Mouse (Mus musculus): ENCODE results near the gene Ly6g6d.
"Not testable (repeated sequence)": the region's sequence is repeated elsewhere in the genome, so short reads cannot be mapped to it uniquely, and the experiment has no call there.

Gene Ly6g6d

DNA sequence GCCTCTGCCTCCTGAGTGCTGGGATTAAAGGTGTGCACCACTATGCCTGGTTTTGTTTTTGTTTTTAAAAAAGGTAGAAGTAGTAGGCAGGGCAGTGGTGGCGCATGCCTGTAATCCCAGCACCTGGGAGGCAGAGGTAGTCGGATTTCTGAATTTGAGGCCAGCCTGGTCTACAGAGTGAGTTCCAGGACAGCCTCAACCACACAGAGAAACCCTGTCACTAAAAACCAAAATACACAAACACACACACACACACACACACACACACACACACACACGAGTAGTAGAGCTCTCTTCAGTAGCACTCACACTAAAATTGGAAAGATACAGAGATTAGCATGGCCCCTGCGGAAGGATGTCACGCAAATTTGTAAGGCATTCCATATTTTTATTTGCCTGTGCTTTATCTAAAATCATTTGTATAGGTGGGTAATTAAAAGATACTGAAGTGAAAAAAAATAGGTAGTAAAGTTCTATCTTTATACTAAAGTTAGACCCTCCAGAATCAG, 28.9 kb downstream of the Ly6g6d start:
- no peak for DNase-seq (ENCODE audit: extremely low read depth, low read depth, low spot score)

DNA sequence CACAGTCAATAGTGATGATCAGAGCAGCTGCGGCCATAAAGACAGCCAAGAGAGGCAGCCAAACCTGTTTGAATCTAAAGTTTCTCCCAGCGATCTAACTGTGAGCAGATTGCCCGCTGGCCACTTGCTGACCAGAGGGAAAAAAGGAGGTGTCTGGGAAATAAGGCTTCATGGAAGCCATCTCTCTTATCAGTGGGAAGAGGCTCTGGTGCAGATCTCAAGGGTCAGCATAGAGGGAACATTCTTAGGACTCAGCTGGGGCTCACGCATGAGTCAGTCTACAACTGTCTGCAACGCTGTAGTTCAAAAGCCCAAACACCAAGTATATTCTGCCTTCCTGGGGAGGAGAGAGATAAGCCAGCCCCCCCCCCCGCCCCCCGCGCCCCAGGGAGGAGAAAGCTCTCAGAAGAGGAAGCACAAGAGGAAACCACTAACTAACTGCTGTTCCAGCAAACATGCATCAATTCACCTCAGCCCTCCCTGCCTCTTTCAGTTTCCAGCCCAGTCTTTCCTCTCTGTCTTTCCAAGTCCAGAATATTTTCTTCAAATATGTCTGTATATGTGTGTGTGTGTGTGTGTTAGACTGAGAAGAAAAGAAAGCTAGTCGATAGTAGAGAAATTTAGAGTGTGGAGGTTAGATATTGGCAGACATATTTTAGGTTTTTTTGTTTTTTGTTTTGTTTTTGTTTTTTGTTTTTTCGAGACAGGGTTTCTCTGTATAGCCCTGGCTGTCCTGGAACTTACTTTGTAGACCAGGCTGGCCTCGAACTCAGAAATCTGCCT, 29.5 kb downstream of the Ly6g6d start:
- no peak for DNase-seq (ENCODE audit: extremely low read depth, low read depth, low spot score)

DNA sequence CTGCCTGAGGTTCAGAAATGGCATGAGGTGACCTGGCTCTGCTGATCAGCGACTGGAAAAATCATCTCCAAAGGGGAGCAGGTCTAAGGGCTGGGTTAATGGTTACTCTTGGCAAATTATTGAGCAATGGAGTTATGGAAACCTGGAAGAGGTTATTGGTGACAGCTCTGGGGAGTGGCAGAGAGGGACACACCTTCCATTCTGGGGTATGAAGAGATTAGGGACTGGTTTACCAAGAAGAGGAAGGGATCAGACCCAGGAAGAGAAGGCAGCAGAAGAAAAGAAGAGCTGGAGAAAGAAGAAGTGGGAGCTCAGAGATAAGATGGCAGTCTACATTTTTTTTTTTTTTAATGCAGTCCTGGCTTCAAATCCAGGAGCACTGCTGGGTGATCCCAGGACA, 30.2 kb downstream of the Ly6g6d start:
- DNase-seq (ENCODE audit: extremely low read depth, low read depth, low spot score) = no peak

DNA sequence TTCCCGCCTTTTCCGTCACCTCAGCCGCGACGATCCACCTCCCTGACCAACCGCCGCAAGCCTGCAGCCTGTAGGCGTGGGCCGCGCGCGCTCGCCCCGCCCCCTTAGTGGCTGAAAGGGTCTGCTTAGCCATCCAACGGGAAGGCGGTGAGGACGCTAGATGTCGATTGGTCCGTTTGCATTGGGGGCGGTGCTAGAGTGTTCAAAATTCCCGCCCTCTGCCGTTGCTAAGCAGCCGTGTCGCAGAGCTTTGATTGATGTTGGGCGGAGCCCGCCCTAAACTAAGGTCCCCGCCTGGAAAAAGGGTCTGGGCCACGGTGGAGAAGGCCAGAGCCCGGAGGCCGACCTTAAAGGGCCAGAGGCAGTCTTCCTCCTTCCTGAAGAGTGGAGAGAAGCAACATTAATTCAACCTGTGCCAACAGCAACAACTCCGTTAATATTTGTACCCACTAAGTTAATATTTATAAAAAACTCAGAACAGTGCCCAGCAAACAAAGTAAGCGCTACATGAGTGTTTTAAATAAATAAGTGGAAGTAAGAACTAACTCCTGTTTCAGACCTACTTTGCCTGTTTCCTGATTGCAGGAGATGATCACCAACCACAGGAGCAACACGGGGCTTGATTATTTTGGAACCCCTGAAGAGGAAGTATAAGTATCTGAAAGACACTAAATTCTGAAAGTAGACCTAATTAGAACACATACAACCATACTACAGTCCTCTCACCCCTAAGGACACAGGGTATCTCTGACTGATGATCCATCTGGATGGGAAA, 31.0 kb downstream of the Ly6g6d start, which contains the start of gene Msh5:
TSS of gene Msh5 (minus strand) at position 65 of the 775 bp plus-strand sequence.
- peak; percentile 69 for DNase-seq (ENCODE audit: extremely low read depth, low read depth, low spot score)

DNA sequence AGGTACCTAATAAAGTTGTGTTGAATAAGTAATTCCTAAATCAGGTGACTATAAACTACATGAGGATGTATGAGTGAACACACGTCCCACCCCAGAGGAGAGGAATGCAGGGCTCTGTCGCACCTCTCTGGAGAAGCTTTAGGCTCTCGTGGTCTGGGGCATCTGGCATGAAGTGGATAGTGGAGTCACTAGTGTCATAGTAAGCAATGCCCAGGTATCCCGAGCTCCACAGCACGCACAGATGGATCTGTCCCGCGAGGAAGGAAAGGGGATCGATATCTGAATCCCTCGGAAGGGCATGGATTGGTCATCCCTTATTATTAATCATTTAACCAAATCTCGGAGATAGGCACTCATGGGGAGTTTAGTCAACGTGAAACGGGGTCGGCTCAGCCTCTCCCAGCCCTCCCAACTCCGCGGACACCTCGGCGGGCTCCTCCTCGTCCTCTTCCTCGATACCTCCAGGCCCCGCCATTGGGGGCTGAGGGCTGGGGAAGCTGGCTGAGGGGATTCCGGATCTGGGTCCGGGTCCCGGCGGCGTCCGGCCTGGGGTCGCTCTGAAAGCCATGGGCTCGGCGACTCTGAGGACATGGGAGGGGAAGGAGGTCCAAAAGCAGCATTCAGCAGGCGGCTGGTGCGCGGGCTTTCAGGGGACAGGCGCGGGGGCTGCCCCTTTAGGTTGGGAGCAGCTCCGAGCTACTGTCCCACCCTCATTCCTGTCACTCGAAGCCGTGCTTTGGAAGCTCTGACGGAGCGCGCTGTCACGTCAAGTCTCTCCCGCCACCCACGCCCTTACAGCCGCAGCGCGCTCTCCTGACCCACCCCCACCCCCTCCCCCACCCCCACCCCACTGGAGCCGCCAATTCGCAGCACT, 31.8 kb downstream of the Ly6g6d start:
- no peak for DNase-seq (ENCODE audit: extremely low read depth, low read depth, low spot score)

DNA sequence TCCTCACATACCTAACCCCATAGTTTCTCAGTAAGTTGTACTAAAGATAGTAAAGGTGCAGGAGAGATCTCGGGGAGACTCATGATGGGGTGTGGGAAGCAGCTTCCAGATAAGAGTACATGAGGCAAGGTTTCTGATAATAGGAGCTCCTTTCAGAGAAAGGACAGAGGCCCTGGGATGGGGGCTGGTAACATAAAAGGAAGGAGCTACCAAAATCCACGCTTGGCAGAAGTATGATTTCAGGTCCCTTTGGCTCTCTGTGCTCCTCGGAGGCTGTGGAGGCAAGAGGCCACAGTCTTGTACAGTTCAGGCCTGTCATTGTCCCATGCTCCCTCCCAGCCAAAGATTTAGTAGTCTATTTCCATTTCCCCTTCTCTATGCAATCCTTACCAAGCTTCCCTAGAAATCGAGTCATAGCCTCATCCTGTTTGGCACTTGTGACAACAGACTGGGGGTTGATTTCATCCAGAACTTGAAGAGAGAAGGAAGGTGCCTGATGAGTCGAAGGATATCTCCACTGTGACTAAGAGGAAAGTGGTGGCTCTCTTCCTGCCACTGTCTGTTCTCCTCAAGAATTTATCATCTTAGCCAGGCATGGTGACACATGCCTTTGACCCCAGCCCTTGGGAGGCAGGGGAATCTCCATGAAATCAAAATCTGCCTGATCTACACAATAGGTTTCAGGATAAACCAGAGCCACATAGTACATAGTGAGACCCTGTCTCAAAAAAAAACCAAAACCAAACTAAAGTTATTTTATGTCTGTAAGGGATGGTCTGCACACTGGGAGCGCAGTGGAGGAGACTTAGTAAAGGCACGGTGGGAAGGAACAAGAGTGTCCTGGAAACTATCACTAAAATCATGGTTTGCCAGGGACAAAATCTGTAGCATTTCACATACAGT, 32.7 kb downstream of the Ly6g6d start:
- DNase-seq (ENCODE audit: extremely low read depth, low read depth, low spot score) = no peak

DNA sequence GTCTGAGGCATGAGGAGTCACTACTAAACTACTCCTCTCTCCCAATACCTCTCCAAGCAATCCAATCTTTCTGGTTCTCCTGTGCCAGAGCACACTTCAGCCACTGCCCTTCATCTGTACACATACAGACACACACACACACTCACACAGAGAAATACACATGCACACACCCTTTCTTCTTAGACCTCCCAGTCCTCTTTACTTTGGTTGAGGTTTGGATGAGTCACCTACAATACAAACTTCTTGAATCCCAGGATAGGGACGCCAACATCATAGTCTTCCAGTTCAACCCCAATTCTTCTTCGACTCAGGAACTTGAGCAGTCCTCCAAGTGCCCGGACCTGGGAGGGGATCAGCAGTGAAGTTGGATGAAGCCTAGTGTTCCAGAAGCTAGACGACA, 34.1 kb downstream of the Ly6g6d start:
- DNase-seq (ENCODE audit: extremely low read depth, low read depth, low spot score) = no peak

DNA sequence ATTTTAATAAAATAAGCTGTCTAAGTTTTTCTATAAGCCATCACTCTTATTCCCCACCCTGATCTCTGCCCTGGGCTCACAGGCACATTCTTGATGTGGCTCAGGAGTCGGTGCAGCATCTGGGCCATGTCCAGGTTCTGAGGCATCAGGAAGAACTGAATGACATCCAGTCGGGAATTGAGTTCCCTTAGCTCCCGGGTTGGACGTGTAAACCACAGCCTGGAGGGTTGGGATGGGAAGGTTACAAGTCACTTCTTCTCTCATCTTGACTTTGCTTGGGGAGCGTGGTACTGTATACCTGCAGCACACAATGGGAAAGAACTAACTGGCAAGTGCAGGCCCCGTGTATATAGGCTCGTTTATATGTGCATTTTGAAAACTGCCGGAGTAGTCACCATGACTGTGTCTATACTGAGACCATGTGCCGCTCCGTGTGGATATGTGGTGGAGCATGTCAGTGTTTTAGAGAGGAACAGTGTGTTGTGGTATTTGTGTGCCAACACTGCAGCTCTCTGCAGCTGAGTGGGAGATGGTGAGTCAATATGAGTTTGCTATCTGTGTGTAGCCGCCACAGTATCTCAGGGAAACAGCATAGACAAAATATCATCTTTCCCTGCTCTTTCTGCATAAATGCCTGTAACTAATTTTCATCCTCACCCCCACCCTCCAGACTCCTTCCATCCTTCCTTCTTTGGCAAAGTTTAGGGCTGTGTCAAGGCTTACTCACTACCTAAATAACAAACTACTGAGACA, 38.6 kb downstream of the Ly6g6d start:
- DNase-seq (ENCODE audit: extremely low read depth, low read depth, low spot score) = no peak

DNA sequence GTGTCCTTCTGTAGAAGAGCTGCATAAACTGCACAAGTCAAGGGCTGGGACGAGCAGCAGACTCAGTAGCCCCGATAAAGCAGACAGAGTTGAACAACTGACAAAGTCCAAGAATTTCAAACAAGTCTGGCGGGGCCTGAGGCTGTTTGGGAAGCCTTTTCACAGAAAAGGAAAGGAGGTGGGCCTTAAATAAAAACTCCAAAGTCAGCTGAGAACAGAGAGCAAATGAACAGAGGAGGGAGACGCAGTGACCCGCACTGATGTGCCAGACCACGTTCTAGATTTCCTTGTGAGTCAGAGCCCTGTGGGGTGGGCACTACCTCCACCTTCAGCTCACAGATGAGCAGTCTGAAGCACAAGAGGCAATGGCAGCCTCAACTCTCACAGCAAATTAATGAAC, 43.0 kb downstream of the Ly6g6d start:
- no peak for DNase-seq (ENCODE audit: extremely low read depth, low read depth, low spot score)

DNA sequence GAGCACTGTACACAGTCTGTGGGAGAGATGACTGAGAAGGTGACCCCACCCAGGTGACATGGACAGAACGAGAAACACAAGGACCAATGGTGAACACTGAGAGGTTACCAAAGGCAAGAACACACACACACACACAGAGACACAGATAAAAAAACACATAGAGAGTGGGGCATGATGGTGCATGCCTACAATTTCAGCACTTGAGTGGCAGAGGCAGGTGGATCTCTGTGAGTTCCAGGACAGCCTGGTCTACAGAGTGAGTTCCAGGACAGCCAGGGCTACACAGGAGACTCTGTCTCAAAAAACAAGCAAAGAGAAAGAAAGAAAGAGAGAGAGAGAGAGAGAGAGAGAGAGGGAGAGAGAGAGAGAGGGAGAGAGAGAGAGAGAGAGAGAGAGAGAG, 44.2 kb downstream of the Ly6g6d start:
- not testable (repeated sequence) for DNase-seq (ENCODE audit: extremely low read depth, low read depth, low spot score)

DNA sequence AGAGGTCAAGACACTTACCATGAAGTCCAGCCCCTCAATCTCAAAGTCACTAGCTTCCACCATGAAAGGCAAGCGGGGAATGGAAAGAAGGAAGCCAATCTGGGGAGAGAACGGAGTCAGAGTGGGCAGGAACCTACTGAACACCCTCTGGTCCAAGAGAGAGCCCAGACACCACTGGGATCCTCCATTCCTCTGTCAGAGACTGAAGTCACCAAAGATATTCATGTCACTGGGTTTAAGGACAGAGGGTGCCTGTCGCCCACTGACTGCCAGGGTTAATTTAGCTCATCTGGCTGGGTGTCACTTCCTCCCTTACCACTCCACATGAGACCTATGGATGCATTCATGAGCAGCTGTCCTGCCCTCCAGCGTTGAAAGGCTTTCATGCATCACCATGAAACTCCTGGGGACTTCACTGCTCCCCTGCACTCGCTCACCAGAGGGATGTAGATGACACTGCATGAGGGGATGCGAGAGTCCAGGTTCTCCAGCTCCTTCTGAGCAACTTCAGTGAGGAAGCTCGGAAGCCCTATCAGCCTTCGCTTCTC, 45.5 kb downstream of the Ly6g6d start:
- DNase-seq (ENCODE audit: extremely low read depth, low read depth, low spot score) = no peak

DNA sequence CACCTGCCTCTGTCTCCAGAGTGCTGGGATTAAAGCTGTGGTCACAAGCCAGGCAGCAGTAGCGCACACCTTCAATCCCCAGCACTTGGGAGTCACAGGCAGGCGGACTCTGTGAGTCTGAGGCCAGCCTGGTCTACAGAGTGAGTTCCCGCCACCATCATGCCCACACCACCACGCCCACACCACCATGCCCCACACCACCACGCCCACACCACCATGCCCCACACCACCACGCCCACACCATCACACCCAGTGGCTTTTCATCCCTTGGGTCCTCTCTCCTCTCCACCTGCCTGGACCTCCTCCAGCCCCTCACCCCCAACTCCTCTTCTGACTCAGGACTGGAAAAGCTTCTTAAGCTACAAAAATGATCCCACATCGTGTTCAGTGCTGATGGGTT, 46.0 kb downstream of the Ly6g6d start:
- DNase-seq (ENCODE audit: extremely low read depth, low read depth, low spot score) = no peak

DNA sequence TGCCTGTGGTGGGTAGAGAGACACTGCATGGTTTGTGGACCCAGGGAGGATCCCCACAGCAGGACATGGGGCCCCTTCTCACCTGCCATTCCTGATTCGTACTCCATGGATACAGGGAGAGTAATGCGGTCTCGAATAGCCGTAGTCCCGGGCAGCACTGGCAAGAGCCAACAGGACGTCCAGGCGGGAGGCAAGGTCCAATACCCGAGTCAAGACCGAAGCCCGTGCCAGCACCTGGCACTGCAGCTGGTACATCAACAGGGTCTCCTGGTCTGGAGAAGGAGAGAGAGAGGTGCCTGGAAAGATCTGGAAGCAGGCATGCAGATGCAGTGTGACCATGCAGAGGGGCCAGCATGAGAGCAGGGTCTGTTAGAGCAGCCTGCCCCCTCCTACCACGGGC, 46.6 kb downstream of the Ly6g6d start:
- DNase-seq (ENCODE audit: extremely low read depth, low read depth, low spot score) = no peak

DNA sequence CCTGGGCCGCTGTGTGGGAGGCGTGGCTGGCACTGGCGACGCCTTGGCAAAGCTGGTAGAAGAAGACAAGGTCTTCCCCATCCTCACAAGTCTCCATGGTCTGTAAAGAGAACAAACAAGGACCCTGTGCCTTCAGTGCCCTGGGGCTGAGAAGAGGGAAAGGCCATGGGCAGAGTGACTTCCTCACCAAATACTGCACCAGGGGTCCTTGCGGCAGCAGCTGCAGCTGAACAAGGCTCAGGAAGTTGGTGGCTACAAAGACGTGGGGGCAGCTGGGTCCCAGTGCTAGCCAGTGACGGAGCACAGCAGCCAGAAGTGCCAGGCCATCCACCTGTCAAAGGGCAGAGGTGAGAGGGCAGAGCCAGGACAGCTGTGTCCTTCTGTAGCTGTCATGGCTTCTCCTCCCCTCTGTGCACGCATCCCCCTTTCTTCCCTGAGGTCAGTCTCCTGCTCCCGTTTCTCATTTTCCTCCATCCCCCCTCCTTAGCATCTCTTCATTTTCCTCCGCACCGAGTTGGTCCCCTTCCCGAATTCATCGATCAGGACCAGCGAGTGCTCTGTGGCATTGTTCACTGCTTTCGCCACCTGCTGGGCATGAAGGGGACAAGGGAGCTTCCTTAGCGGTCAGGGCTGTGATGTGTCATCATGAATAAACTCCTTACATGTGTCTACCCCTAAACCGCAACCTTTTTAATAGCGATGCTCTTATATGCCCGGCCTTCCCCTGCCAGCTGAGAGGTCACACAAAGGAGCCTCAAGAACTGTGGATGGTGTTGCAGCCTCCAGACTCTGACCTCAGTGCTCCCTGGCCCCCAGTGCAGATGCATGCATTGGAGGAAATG, 48.0 kb downstream of the Ly6g6d start:
- no peak for DNase-seq (ENCODE audit: extremely low read depth, low read depth, low spot score)

DNA sequence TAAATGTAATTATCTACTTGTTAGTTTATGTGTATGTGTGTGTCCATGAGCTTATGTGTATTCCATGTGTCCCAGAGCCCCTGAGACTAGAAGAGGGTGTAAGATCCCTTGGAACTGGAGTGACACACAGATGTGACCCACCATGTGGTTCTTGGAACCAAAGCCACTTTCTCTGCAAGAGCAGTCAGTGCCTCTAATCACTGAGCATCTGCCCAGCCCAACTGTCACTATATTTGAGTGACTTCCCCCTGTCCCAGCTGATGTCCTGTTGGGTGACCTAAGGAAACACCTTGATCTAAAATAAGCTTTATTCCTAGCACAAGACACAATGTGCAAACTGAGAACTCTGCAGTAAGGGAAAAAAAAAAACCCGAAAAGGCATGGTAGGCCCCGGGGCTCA, 49.5 kb downstream of the Ly6g6d start:
- no peak for DNase-seq (ENCODE audit: extremely low read depth, low read depth, low spot score)

DNA sequence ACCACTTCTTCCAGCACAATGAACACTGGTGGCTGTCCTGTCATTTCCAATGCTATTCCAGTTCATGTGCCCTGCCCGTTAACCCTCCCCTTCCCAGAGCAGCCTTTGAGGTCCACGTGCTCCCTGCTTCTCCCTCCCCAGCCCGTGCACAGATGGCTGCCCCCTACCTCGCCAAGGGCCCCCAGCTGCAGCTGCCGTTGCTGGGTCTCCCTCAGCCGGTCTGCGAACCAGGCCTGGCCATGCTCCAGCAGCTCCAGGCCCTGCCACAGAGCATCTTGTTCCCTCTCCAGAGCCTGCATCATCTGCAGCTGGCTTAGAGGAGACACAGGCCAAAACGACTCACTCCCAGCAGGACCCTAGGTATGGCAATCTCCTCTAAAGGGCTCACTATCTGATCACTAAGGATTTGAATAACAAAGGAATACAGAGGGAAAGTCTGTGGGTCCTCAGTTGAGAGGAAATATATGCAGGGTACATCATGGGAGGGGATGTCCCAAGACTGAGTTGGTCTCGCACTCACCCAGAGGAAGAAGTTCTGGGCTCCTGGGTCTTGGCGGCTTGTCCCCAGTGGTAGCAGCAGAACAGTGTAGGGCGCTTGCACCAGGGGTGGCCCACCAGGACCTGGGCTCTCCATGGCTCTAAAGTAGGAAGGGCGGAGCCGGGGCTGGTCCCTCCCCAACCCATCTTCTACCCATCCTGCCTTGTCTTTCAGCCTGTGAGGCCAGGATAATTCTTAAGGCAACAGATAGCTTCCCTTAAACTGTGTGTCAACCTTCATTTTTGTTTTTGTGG, 50.4 kb downstream of the Ly6g6d start, which contains the start of gene Sapcd1:
TSS of gene Sapcd1 (minus strand) at position 740 of the 792 bp plus-strand sequence.
- DNase-seq (ENCODE audit: extremely low read depth, low read depth, low spot score) = no peak

DNA sequence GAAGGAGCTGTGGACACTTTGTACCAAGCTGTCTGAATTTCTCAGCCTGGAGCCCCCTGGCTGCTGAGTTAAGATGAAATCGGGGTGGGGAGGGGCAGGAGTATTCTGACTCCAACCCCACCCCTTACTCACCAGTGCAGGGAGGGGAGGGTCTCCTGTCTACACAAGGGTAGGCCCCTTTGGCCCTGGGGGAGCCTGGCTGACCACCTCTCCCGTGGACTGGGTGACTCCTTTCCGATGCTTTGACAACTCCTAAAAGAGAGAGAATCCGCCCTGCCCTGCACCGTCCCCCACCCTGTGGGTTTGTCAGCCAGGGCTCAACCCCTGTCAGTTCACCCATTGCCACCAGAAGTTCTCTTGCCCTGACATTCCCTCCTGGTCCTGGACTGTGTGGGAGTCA, 51.7 kb downstream of the Ly6g6d start:
- no peak for DNase-seq (ENCODE audit: extremely low read depth, low read depth, low spot score)

Measured in fat pad, adult 2 months (tissue).